Mouse (Mus musculus): ENCODE measurements around the gene Pin1.
"Not testable (repeated sequence)": the region's sequence is repeated elsewhere in the genome, so short reads cannot be mapped to it uniquely, and the experiment has no call there.

The Pin1 gene

GRCm38 (mm10) chr9:20657546-20657945 lies 5.7 kb downstream of the Pin1 start:
- no peak for DNase-seq (ENCODE audit: extremely low spot score, low spot score)

GRCm38 (mm10) chr9:20662325-20662724 lies 10.4 kb downstream of the Pin1 start:
- DNase-seq (ENCODE audit: extremely low spot score, low spot score) = peak; percentile 71

GRCm38 (mm10) chr9:20662874-20663273 lies 11.0 kb downstream of the Pin1 start:
- DNase-seq (ENCODE audit: extremely low spot score, low spot score) = peak; percentile 41

- no peak for DNase-seq (ENCODE audit: extremely low spot score, low spot score)
Observed at GRCm38 (mm10) chr9:20663956-20664355, 12.1 kb downstream of the Pin1 start.

GRCm38 (mm10) chr9:20664366-20664765 lies 12.5 kb downstream of the Pin1 start:
- DNase-seq (ENCODE audit: extremely low spot score, low spot score) = no peak

- no peak for DNase-seq (ENCODE audit: extremely low spot score, low spot score)
Observed at GRCm38 (mm10) chr9:20664982-20665637, 13.2 kb downstream of the Pin1 start.

- DNase-seq (ENCODE audit: extremely low spot score, low spot score) = peak; percentile 59
Observed at GRCm38 (mm10) chr9:20665925-20666324, 14.0 kb downstream of the Pin1 start.

- no peak for DNase-seq (ENCODE audit: extremely low spot score, low spot score)
Observed at GRCm38 (mm10) chr9:20666510-20667034, 14.7 kb downstream of the Pin1 start.

GRCm38 (mm10) chr9:20668065-20668464 lies 16.2 kb downstream of the Pin1 start:
- DNase-seq (ENCODE audit: extremely low spot score, low spot score) = no peak

- no peak for DNase-seq (ENCODE audit: extremely low spot score, low spot score)
Observed at GRCm38 (mm10) chr9:20672047-20672446, 20.2 kb downstream of the Pin1 start.

- no peak for DNase-seq (ENCODE audit: extremely low spot score, low spot score)
Observed at GRCm38 (mm10) chr9:20677892-20678291, 26.0 kb downstream of the Pin1 start.

- no peak for DNase-seq (ENCODE audit: extremely low spot score, low spot score)
Observed at GRCm38 (mm10) chr9:20680378-20680958, 28.6 kb downstream of the Pin1 start.

- DNase-seq (ENCODE audit: extremely low spot score, low spot score) = no peak
Observed at GRCm38 (mm10) chr9:20681546-20682388, 29.9 kb downstream of the Pin1 start.

GRCm38 (mm10) chr9:20682389-20682722 lies 30.5 kb downstream of the Pin1 start:
- no peak for DNase-seq (ENCODE audit: extremely low spot score, low spot score)

GRCm38 (mm10) chr9:20685081-20685861 lies 33.4 kb downstream of the Pin1 start:
- no peak for DNase-seq (ENCODE audit: extremely low spot score, low spot score)

GRCm38 (mm10) chr9:20689403-20689802 lies 37.5 kb downstream of the Pin1 start:
- DNase-seq (ENCODE audit: extremely low spot score, low spot score) = no peak

- peak; percentile 42 for DNase-seq (ENCODE audit: extremely low spot score, low spot score)
Observed at GRCm38 (mm10) chr9:20689913-20690312, 38.0 kb downstream of the Pin1 start.

- not testable (repeated sequence) for DNase-seq (ENCODE audit: extremely low spot score, low spot score)
Observed at GRCm38 (mm10) chr9:20690449-20690848, 38.6 kb downstream of the Pin1 start.

GRCm38 (mm10) chr9:20692863-20693262 lies 41.0 kb downstream of the Pin1 start:
- DNase-seq (ENCODE audit: extremely low spot score, low spot score) = no peak

- DNase-seq (ENCODE audit: extremely low spot score, low spot score) = peak; percentile 57
Observed at GRCm38 (mm10) chr9:20694721-20695235, 42.9 kb downstream of the Pin1 start.

GRCm38 (mm10) chr9:20696107-20696712 lies 44.3 kb downstream of the Pin1 start:
- DNase-seq (ENCODE audit: extremely low spot score, low spot score) = no peak

Data from neural tube, embryonic 10.5 days (tissue).